Mouse (Mus musculus) intestine, postnatal 0 days (tissue): Measurements from ENCODE around the gene Eno2. TPM values are rescaled to one million over a fixed set of nuclear protein-coding genes. Genes with fewer than 3 reads are reported as not detected.

Experiments
- ATAC-seq: fragments of 200-750 bp; cut with Nextera tagmentation; 2 replicates; pipeline ENCODE4 v1.8.0; 2017; ENCODE audit warnings: mild to moderate bottlenecking, moderate TSS enrichment, moderate library complexity
- H3K27ac ChIP-seq: fragments of 300-500 bp; sonication (generic); 2 replicates; pipeline ENCODE4 v1.5.1; 2014; ENCODE audit warnings: mild to moderate bottlenecking, low read depth, low read length, moderate library complexity
- H3K27me3 ChIP-seq: fragments of 300-500 bp; sonication (generic); replicated peaks from 2 replicates; pipeline ENCODE4 v1.6.1; 2014; ENCODE audit warnings: low read length, mixed read lengths; ENCODE audit not compliant: control insufficient read depth, insufficient read depth
- H3K36me3 ChIP-seq: fragments of 300-500 bp; sonication (generic); 2 replicates; pipeline ENCODE4 v1.6.1; 2014; ENCODE audit warnings: mild to moderate bottlenecking, moderate library complexity; ENCODE audit not compliant: control insufficient read depth, insufficient read depth
- H3K4me1 ChIP-seq: fragments of 300-500 bp; sonication (generic); replicated peaks from 2 replicates; pipeline ENCODE4 v1.6.1; 2014; ENCODE audit warnings: antibody characterized with exemption, low read length, mixed read lengths; ENCODE audit not compliant: control insufficient read depth, insufficient read depth
- H3K4me2 ChIP-seq: fragments of 300-500 bp; sonication (generic); replicated peaks from 2 replicates; pipeline ENCODE4 v1.6.1; 2014; ENCODE audit warnings: low read depth, mild to moderate bottlenecking, moderate library complexity
- H3K4me3 ChIP-seq: fragments of 300-500 bp; sonication (generic); 2 replicates; pipeline ENCODE4 v1.5.1; 2014; ENCODE audit warnings: low read depth, low read length
- H3K9ac ChIP-seq: fragments of 300-500 bp; sonication (generic); 2 replicates; pipeline ENCODE4 v1.6.1; 2014; ENCODE audit warnings: mild to moderate bottlenecking, low read depth, low read length
- H3K9me3 ChIP-seq: fragments of 300-500 bp; sonication (generic); 2 replicates; pipeline ENCODE4 v1.6.1; 2016; ENCODE audit warnings: mixed run types; ENCODE audit not compliant: control insufficient read depth
- CTCF ChIP-seq: sonication (generic); IDR thresholded peaks from 2 replicates; pipeline ENCODE4 v1.5.1; 2016; ENCODE audit warnings: low read depth, mild to moderate bottlenecking, control low read depth, antibody characterized with exemption, moderate library complexity
- WGBS: fragments of 180-500 bp; shearing (Covaris S2); extraction: QIAGEN DNeasy Blood & Tissue Kit; methylation state at CpG from one replicate; pipeline ENCODE4 v1.1.7; 2014; 5-methylcytosine and 5-hydroxymethylcytosine counted together
- polyA plus RNA-seq: library from polyadenylated mRNA; unstranded; fragments of >200 nt; fragmentation: Nextera tagmentation; extraction: Ambion mirVana; gene quantifications from 2 replicates; pipeline ENCODE4 v1.2.1, GENCODE M21; 2015

The Eno2 gene
- polyA plus RNA-seq, 1 experiment from 2014 or later, result 4.6 TPM

DNA sequence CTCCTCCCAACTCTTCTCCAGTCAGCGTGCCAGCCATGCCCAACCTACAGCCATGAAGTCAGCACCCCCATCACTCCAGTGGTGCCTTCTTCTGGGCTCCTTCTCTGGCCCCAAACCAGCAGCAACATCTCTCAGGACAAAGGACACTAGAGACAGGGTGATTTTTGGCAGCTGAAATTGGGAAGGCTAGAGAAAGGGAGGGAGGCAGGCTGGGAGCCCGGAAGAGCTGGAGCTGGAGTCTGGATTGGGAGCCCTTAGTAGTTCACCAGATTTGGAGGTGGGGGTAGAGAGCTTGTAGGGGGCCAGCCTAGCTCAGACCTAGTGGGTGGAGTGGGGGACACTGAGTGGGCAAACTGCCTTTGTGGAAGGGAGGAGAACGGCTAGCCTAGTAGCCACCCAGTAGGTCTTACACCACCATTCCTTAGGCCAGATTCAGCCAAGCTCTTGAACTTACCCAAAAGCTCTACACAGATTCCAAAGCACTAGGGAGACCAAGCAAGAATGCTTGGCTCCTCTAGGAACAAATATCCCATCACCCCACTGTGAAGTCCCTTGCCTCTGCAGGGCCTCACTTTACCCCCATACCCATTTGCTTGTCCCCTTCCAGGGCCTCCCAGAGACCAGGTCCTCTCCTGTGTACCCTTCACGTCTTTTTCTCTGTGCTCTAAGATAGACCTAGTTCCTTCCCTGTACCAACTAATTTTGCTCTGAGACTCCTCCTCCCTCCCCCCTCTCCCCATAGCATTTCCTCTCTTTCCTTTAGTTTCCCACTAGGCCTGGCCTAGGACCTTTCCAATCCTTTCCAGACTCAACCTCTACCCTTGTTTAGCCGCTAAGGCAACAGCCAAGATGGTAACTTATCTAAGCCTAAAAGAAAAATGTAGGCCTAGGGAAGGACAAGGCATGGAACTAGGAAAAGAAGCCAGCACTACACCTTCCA is 11.3 kb downstream of the Eno2 start:
- TF ChIP-seq CTCF, result no peak
- no peak for ATAC-seq
- no peaks in the 10 kb centered on the region for H3K4me1 ChIP-seq
- H3K4me2 ChIP-seq, result peak overlapping the region; percentile 83
- peak overlapping the region; percentile 5; the same call in 1 of the 2 replicates for H3K9ac ChIP-seq
- 62% methylated on average over 5 of the region's 5 CpGs for WGBS
- no peaks in the 10 kb centered on the region for H3K36me3 ChIP-seq
- no peaks in the 10 kb centered on the region for H3K9me3 ChIP-seq
- H3K27me3 ChIP-seq, result no peaks in the 10 kb centered on the region
- H3K4me3 ChIP-seq, result peak overlapping the region; percentile 85
- peak overlapping the region; percentile 50 for H3K27ac ChIP-seq

DNA sequence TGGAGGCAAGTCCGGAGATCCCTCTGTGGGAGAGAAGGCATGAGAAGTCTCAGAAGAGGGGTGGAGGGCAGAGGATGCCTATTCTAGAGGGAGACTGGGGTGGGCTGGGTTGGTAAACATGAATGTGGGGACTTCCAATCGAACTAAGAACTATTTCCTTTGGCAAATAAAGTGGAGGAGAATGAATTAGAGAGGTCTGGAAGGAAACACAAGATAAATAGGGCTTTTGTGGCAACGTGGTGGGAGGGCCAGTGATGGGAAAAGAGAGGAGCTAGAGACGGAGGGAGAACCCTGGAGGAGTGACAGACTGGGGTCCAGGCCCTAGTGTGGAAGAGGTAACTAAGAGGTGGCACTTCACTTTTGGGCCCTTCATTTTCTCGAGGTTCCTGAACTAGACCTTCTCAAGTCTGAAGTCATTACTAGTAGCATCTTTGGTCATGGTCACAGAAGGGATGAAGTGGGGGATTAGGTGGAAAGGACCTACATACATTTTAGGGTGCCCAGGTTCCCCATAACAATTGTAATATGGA is 12.1 kb downstream of the Eno2 start:
- H3K9me3 ChIP-seq, result no peaks in the 10 kb centered on the region
- H3K4me2 ChIP-seq, result peak overlapping the region; percentile 83
- H3K27ac ChIP-seq, result peak overlapping the region; percentile 50; the same call in 1 of the 2 replicates
- no peak for ATAC-seq
- peak overlapping the region; percentile 95 for H3K9ac ChIP-seq
- no peaks in the 10 kb centered on the region for H3K27me3 ChIP-seq
- H3K4me1 ChIP-seq, result no peaks in the 10 kb centered on the region
- 36% methylated on average over 5 of the region's 5 CpGs for WGBS
- no peaks in the 10 kb centered on the region for H3K36me3 ChIP-seq
- peak overlapping the region; percentile 85 for H3K4me3 ChIP-seq
- TF ChIP-seq CTCF, result no peak

DNA sequence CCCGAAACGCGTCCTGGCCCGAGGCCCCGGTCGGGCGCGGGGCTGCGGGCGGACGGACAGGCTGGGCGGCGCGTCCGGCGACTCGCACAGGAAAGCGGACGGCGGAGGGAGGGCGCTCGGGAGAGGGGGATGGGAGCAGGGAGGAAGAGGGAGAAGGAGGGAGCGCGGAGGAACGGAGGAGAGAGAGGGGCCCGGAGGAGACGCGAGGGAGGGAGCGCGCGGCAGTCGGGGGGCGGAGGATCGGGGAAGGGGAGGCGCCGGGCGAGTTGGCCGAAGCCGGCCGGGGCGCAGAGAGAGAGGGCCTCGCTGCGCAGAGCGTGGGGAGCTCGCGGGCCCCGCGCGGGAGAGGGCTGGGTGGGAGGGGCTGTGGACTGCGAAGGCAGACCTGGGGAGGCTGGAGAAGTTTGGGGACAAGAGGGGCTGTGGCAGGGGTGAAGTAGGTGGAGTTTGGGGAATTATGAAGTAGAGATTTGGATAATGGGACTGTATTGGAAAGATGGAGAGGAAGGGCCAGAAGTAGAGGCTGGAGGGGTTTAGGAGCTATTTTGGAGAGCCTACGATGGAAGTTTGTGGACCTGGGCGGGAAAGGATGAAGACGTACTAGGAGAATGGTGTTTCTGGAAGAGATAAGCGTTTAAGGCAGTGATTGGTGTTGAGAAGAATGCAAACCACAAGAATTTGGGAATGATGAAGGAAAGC is 12.7 kb downstream of the Eno2 start:
- Histone ChIP-seq H3K4me1 (no peaks in the 10 kb centered on the region), H3K4me3 (peak overlapping the region; percentile 85), H3K9ac (peak overlapping the region; percentile 95), H3K4me2 (peak overlapping the region; percentile 83), H3K36me3 (no peaks in the 10 kb centered on the region), H3K27ac (peak overlapping the region; percentile 96), H3K27me3 (no peaks in the 10 kb centered on the region), H3K9me3 (no peaks in the 10 kb centered on the region)
- TF ChIP-seq CTCF, result peak; percentile 10; the same call in 1 of the 2 replicates
- ATAC-seq, result peak; percentile 65
- WGBS, result under 1% methylated on average over 53 of the region's 54 CpGs

- Histone ChIP-seq H3K9me3 (no peaks in the 10 kb centered on the region), H3K4me1 (no peaks in the 10 kb centered on the region), H3K4me2 (peak within 1 kb of the TSS; percentile 83), H3K27ac (peak within 1 kb of the TSS; percentile 96), H3K27me3 (no peaks in the 10 kb centered on the region), H3K36me3 (no peaks in the 10 kb centered on the region), H3K4me3 (peak within 1 kb of the TSS; percentile 85), H3K9ac (peak within 1 kb of the TSS; percentile 95)
- peak; percentile 40 for ATAC-seq
- WGBS, result under 1% methylated on average over 43 of the region's 100 CpGs
- no peak for TF ChIP-seq CTCF
Measured at GRCm38 (mm10) chr6:124755831-124756595, 13.5 kb downstream of the Eno2 start, which contains the start of the genes Gm45234 and Atn1. TSS of gene Gm45234 (minus strand) at chr6:124756021. TSS of gene Atn1 (minus strand) at chr6:124756524.

DNA sequence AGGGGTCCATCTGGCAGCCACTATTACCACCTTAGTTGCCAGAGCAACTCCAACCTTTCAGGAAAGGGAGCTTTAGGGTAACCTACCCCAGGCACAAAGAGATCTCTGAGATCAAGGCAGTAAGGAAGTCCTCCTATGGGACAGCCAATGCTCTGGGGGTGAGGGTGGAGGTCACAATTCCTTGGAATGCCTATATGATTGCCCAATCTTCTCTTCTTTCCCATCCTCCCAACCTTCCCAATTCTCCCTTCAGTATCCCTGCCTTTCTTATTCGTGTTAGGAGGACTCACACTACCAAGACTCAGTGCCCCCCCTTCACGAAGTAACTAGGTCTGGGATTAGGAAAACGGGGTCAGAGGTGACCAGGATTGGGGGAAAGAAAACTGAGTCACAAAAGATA is 14.2 kb downstream of the Eno2 start:
- no peaks in the 10 kb centered on the region for H3K27me3 ChIP-seq
- peak overlapping the region; percentile 85 for H3K4me3 ChIP-seq
- 5% methylated on average over 3 of the region's 3 CpGs for WGBS
- H3K4me1 ChIP-seq, result no peaks in the 10 kb centered on the region
- H3K27ac ChIP-seq, result peak overlapping the region; percentile 96; the same call in 1 of the 2 replicates
- TF ChIP-seq CTCF, result no peak
- peak overlapping the region; percentile 95 for H3K9ac ChIP-seq
- H3K36me3 ChIP-seq, result no peaks in the 10 kb centered on the region
- H3K4me2 ChIP-seq, result peak overlapping the region; percentile 83
- no peak for ATAC-seq
- no peaks in the 10 kb centered on the region for H3K9me3 ChIP-seq
